Mouse (Mus musculus): ENCODE results near the gene Cutc. TPM values are rescaled to one million over a fixed set of nuclear protein-coding genes. Genes with fewer than 3 reads are reported as not detected.

Cutc gene
- 10 to 100 TPM; 11.1 to 14.6 TPM for polyA plus RNA-seq (2017; shearing (Covaris generic))

DNA sequence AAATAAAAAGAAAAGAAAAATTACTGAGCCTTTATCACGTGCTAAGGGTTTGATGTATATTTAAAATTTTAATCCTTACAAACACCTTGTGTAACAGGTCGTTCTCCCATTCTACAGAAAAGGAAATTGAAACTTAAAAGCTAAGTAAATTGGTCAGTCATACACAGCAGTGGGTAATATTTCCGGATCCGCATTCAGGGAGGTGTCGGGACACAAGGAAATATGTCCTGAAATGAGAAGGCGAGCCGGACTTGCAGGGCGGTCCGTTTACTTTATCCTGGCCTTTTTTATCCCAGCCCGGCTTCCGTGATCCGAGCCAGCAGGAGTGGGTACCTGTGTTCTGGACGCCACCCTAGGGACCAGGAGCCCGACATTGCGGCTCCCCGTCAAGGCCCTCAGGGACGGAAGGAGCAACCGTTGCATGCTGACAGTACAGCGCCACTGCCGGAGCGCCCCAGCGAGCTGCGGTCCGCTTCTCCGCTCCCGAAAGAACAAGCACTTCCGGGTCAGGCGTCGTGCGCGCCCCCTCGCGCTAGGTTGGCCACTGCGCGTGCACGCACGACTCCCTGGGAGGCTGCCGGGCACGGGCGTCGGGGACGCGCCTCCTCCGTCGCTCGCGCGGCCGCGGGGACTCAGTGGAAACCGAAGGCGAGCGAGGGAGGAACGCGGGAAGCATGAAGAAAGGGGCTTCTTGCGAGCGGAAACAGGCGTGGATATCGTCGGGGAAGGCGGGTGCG lies at the start of gene Cutc, which contains the start of gene Cox15:
TSS of gene Cutc (plus strand) at position 508 of the 737 bp plus-strand sequence.
TSS of gene Cox15 (minus strand) at position 512 of the 737 bp plus-strand sequence.

DNA sequence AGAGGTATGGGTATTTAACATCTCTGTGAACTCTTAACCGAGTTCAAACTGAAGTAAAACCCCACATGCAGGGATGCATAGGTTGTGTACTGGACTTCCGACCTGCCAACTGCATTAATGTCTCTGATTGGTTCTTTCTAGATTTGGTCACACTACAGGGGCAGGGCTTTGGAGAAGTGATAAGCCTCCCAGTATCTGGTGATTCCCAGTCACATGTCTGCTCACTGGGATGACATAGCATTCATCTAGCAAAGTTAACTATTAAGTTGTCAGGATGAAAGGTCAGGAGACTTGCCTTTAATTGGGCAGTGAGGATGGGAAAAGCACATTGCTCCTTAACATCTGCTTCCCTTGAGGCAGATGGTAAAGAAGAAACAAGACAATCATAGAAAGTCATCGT lies 29.2 kb downstream of the Cutc start, which contains the start of gene Abcc2:
TSS of gene Abcc2 (plus strand) at position 213 of the 400 bp plus-strand sequence.

Other genes with a start within 250 kb of the Cutc start
- gene Got1, start 228.4 kb upstream of the Cutc start, polyA plus RNA-seq (2017; shearing (Covaris generic)), result 10 to 100 TPM; 49.2 to 49.9 TPM
- not detected for gene Nkx2-3, start 140.7 kb upstream of the Cutc start, polyA plus RNA-seq (2017; shearing (Covaris generic))
- 10 to 100 TPM; 24.6 to 34.9 TPM for gene Slc25a28, start 78.1 kb upstream of the Cutc start, polyA plus RNA-seq (2017; shearing (Covaris generic))
- gene Entpd7, start 63.3 kb upstream of the Cutc start, polyA plus RNA-seq (2017; shearing (Covaris generic)), result 1 to 10 TPM; 1.3 to 4.8 TPM
- 10 to 100 TPM; 22.0 to 23.5 TPM for gene Cox15, start within 50 bp of the Cutc start, polyA plus RNA-seq (2017; shearing (Covaris generic))
- under 1 TPM; 0.06 to 0.53 TPM for gene Abcc2, start 29.2 kb downstream of the Cutc start, polyA plus RNA-seq (2017; shearing (Covaris generic))
- gene Dnmbp, start 187.2 kb downstream of the Cutc start, polyA plus RNA-seq (2017; shearing (Covaris generic)), result 1 to 10 TPM; 4.0 to 5.5 TPM
- gene Cpn1, start 233.6 kb downstream of the Cutc start, polyA plus RNA-seq (2017; shearing (Covaris generic)), result not detected